Mouse (Mus musculus): ENCODE data around the gene Tmem51. TPM values are rescaled to one million over a fixed set of nuclear protein-coding genes. Genes with fewer than 3 reads are reported as not detected.

The Tmem51 gene
- total and polyA plus RNA-seq, 3 experiments: not detected

DNA sequence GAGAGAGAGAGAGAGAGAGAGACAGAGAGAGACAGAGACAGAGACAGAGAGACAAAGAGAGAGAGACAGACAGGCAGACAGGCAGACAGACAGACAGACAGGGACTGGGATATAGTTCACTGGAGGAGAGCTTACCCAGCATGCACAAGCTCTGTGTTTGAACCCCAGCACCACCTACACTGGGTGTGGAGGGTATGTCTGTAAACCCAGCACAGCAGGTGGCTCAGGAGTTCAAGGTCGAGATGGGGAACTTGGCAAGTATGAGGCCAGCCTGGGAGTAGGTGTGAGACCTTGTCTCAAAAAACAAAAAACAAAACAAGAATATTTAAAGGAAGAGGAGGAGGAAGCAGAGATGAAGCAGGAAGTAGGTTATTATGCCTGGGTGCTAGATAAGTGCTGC lies 7.2 kb downstream of the Tmem51 start:
- no peaks in the 10 kb centered on the region for H3K4me1 ChIP-seq (ENCODE audit: control insufficient read depth in 1 of 2, insufficient read depth in 2 of 2, low read length in 2 of 2)
- H3K4me3 ChIP-seq (ENCODE audit: control insufficient read depth in 1 of 2, insufficient read depth in 1 of 2, low read depth in 2 of 2, low read length in 2 of 2): no peak overlapping the region
- H3K9ac ChIP-seq (ENCODE audit: control insufficient read depth, low read depth, low read length, poor library complexity, severe bottlenecking): no peak overlapping the region
- no peaks in the 10 kb centered on the region for H3K27me3 ChIP-seq (ENCODE audit: control insufficient read depth in 1 of 2, insufficient read depth in 2 of 2, low read length in 2 of 2)
- H3K9me3 ChIP-seq (replicated peaks; ENCODE audit: insufficient read depth, low read length): no peaks in the 10 kb centered on the region
- no peaks in the 10 kb centered on the region for H3K79me2 ChIP-seq (ENCODE audit: control insufficient read depth, insufficient read depth, low read length, poor library complexity)
- H3K27ac ChIP-seq (ENCODE audit: control insufficient read depth, low read depth, low read length): no peak overlapping the region
- H3K36me3 ChIP-seq (ENCODE audit: control insufficient read depth in 1 of 2, insufficient read depth in 2 of 2, low read length in 2 of 2): no peaks in the 10 kb centered on the region
- TF ChIP-seq ETS1 (IDR thresholded peaks at IDR 0.05; ENCODE audit: low read depth, low read length) (no peak), TAL1 (IDR thresholded peaks at IDR 0.05; ENCODE audit: low read length) (no peak), ZMIZ1 (IDR thresholded peaks at IDR 0.05; ENCODE audit: low read depth, low read length) (no peak), MAX (IDR thresholded peaks at IDR 0.05; ENCODE audit: low read length) (no peak), USF2 (IDR thresholded peaks at IDR 0.05; ENCODE audit: borderline replicate concordance in 1 of 2, insufficient read depth in 1 of 2, low read depth in 1 of 2, low read length in 2 of 2) (no peak), POLR2AphosphoS2 (IDR thresholded peaks at IDR 0.05; ENCODE audit: low read length) (no peak), KAT2A (conservative IDR thresholded peaks at IDR 0.05; ENCODE audit: low read depth, low read length) (no peak), CHD2 (IDR thresholded peaks at IDR 0.05; ENCODE audit: low read length) (no peak), NRF1 (IDR thresholded peaks at IDR 0.05; ENCODE audit: insufficient read depth, low read depth, low read length, poor library complexity, severe bottlenecking) (no peak), ZC3H11A (IDR thresholded peaks at IDR 0.05; ENCODE audit: low read depth, low read length) (no peak), E2F4 (IDR thresholded peaks at IDR 0.05; ENCODE audit: borderline replicate concordance, low read depth, low read length) (no peak), RCOR1 (IDR thresholded peaks at IDR 0.05; ENCODE audit: low read depth, low read length) (no peak), NELFE (IDR thresholded peaks at IDR 0.05; ENCODE audit: low read depth, low read length) (no peak), BHLHE40 (IDR thresholded peaks at IDR 0.05; ENCODE audit: borderline replicate concordance, low read depth, low read length) (no peak)
- DNase-seq (ENCODE audit: low read depth, low spot score): no peak

DNA sequence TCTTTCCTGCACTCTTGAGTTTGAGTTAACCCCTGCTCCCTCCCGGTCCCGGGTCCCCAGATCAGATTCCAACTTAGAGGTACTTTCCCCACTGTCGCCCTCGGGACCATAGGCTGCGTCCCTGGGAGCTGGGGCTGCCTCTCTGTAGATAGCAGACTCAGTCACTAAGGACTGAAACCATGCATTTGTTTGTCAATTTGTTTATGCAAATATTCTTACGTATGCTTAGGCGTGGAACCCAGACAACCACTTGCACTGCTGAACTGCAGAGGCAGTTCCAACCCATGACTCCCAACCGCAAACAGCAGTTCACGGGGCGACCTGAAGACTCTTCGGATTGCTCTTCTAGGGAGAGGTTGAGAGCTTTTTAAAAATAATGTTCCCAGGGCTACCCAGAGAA lies 8.2 kb downstream of the Tmem51 start:
- no peak overlapping the region for H3K4me3 ChIP-seq (ENCODE audit: control insufficient read depth in 1 of 2, insufficient read depth in 1 of 2, low read depth in 2 of 2, low read length in 2 of 2)
- no peaks in the 10 kb centered on the region for H3K79me2 ChIP-seq (ENCODE audit: control insufficient read depth, insufficient read depth, low read length, poor library complexity)
- TF ChIP-seq SMC3 (IDR thresholded peaks at IDR 0.05; ENCODE audit: low read depth, low read length): no peak
- no peak for TF ChIP-seq GATA1 (IDR thresholded peaks at IDR 0.05; ENCODE audit: low read depth, low read length)
- no peak for TF ChIP-seq RAD21 (IDR thresholded peaks at IDR 0.05; ENCODE audit: low read depth, low read length)
- no peak for TF ChIP-seq EP300 (IDR thresholded peaks at IDR 0.05; ENCODE audit: low read depth in 1 of 2, low read length in 2 of 2)
- TF ChIP-seq NRF1 (IDR thresholded peaks at IDR 0.05; ENCODE audit: insufficient read depth, low read depth, low read length, poor library complexity, severe bottlenecking): no peak
- TF ChIP-seq MAZ (IDR thresholded peaks at IDR 0.05; ENCODE audit: low read depth, low read length): no peak
- no peak for TF ChIP-seq POLR2A (IDR thresholded peaks at IDR 0.05; ENCODE audit: control insufficient read depth in 1 of 2, insufficient read depth in 1 of 2, low read depth in 1 of 2, low read length in 2 of 2, poor library complexity in 1 of 2)
- no peak for TF ChIP-seq MYB (IDR thresholded peaks at IDR 0.05; ENCODE audit: low read depth, low read length)
- TF ChIP-seq SIN3A (IDR thresholded peaks at IDR 0.05; ENCODE audit: low read length): no peak
- no peak for TF ChIP-seq RCOR1 (IDR thresholded peaks at IDR 0.05; ENCODE audit: low read depth, low read length)
- no peak for TF ChIP-seq ZMIZ1 (IDR thresholded peaks at IDR 0.05; ENCODE audit: low read depth, low read length)
- no peak for TF ChIP-seq MEF2A (IDR thresholded peaks at IDR 0.05; ENCODE audit: extremely low read depth, insufficient replicate concordance, low read depth, low read length, poor library complexity, severe bottlenecking)
- TF ChIP-seq TCF12 (IDR thresholded peaks at IDR 0.05; ENCODE audit: low read depth, low read length): no peak
- no peak for TF ChIP-seq ETS1 (IDR thresholded peaks at IDR 0.05; ENCODE audit: low read depth, low read length)
- TF ChIP-seq NELFE (IDR thresholded peaks at IDR 0.05; ENCODE audit: low read depth, low read length): no peak
- TF ChIP-seq KAT2A (conservative IDR thresholded peaks at IDR 0.05; ENCODE audit: low read depth, low read length): no peak
- no peak for TF ChIP-seq TBP (IDR thresholded peaks at IDR 0.05; ENCODE audit: low read depth, low read length)
- no peak for TF ChIP-seq POLR2AphosphoS2 (IDR thresholded peaks at IDR 0.05; ENCODE audit: low read length)
- no peak for TF ChIP-seq USF1 (IDR thresholded peaks at IDR 0.05; ENCODE audit: low read depth, low read length)
- no peaks in the 10 kb centered on the region for H3K36me3 ChIP-seq (ENCODE audit: control insufficient read depth in 1 of 2, insufficient read depth in 2 of 2, low read length in 2 of 2)
- no peak overlapping the region for H3K27ac ChIP-seq (ENCODE audit: control insufficient read depth, low read depth, low read length)
- H3K4me1 ChIP-seq (ENCODE audit: control insufficient read depth in 1 of 2, insufficient read depth in 2 of 2, low read length in 2 of 2): no peaks in the 10 kb centered on the region
- no peak overlapping the region for H3K9ac ChIP-seq (ENCODE audit: control insufficient read depth, low read depth, low read length, poor library complexity, severe bottlenecking)
- H3K9me3 ChIP-seq (replicated peaks; ENCODE audit: insufficient read depth, low read length): no peaks in the 10 kb centered on the region
- H3K27me3 ChIP-seq (ENCODE audit: control insufficient read depth in 1 of 2, insufficient read depth in 2 of 2, low read length in 2 of 2): no peaks in the 10 kb centered on the region
- no peak for DNase-seq (ENCODE audit: low read depth, low spot score)

Measured in MEL (cell line).